Mouse (Mus musculus): ENCODE results near the gene Reg3g.
"Not testable (repeated sequence)": the region's sequence is repeated elsewhere in the genome, so short reads cannot be mapped to it uniquely, and the experiment has no call there.

Gene Reg3g

GRCm38 (mm10) chr6:78468772-78469171, at the start of gene Reg3g:
Reg3g (minus strand) TSS chr6:78468872.
- in situ Hi-C loops (cut with MboI; ENCODE audit: low sequenced_read_pairs) = no loop called here

DNA sequence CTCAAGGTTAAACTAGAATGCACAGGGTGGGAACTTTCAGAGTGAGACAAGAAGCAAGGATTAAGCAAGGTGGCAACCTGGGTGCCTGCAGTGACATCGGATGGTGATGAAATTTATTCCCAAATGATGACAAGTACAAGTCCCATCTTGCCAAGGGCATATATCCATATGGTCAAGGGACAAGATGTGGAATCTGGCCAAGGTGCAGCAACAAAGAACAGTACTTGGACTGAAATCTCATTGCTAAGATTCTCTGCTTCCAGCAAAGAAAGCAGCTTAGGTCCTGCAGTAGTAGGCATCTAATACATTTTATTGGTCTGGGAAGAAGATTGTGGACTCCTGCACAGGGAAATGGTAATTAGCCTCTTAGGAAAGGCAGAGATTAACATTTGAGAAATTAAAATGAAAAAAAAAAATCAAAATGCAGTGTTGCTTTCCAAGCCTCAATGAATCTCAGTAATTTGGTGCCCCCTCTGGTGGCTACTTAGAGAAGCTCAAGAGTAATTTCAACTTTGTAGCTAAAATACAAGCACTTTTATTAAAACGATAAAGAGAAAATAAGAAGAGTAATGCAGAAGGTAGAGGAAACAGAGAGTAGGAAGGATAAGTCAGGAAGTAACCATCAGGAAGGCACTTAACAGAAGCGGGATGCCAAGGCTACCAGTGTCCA, 47.2 kb upstream of the Reg3g start:
- in situ Hi-C loops (cut with MboI; ENCODE audit: low sequenced_read_pairs) = no loop called here

DNA sequence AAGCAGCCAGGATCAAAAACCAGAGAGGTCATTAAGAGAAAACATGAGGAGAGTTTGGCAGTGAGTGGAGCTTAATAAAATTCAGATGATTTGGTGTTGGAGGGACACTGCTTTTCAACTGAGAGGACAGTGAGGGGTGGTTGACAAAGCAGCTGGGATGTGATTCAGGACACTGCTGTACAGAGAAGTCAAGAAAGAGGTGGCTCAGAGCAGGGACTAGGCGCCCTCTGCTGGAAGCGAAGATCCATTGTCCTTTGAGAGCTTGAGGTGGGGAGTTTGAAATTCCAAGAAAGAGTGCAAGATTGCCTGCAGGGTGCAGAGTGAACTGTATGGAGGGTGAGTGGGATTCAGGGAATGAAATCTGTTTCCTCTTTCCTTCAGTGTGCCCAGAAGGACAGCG, 44.2 kb upstream of the Reg3g start:
- in situ Hi-C loops (cut with MboI; ENCODE audit: low sequenced_read_pairs) = no loop called here

DNA sequence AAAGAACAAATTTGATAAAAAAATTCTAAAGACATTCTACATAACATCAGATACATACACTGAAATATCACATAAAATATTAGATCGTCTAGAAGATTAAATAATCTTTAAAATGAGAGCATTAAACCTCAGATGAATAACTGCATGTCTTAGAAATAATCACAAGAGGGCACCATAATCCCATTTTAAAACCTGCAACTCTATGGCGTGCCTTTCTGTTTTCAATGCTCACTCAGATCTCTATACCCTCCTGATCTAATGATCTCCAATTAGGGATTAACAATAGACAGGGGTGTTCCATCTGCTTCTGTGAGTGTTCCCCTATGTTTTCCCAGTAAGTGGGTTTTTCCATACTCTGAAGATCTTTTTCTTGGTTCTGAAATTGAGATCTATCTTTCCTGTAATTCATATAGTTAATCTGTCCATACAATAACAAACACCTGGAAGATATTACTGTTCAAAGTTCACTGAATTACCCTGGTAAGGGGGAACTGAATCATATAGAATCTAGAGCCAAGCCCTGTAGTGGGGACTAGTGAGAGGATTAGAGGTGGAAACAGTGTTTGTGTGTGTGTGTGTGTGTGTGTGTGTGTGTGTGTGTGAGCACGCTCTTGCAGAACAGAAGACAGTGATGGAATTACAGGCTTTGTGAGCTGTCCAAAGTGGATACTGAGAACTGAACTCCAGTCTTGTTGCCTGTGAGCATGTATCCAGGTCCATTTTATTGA, 41.7 kb upstream of the Reg3g start:
- in situ Hi-C loops (cut with MboI; ENCODE audit: low sequenced_read_pairs) = no loop called here

DNA sequence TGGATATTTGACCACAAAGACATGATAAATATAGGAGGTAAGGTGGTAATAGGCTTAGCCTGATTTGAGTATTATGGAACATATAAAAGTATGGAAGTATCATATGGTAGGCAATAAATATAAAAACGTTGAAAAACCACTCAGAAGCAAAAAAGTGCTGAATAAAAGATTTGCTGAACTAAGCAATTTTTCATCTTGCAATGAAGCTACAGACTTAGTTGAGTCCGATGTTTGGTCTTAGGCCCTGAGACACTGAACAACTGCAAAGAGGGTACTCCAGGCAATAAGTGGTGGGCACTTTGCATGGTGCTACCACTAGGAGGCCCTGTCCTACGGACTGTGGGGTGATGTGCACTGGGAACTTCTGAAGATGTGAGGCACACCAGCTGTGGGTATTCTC, 37.1 kb upstream of the Reg3g start:
- in situ Hi-C loops (cut with MboI; ENCODE audit: low sequenced_read_pairs) = no loop called here

- in situ Hi-C loops (cut with MboI; ENCODE audit: low sequenced_read_pairs) = no loop called here
These were observed 26.0 kb upstream of the Reg3g start for GRCm38 (mm10) chr6:78494633-78495032.

DNA sequence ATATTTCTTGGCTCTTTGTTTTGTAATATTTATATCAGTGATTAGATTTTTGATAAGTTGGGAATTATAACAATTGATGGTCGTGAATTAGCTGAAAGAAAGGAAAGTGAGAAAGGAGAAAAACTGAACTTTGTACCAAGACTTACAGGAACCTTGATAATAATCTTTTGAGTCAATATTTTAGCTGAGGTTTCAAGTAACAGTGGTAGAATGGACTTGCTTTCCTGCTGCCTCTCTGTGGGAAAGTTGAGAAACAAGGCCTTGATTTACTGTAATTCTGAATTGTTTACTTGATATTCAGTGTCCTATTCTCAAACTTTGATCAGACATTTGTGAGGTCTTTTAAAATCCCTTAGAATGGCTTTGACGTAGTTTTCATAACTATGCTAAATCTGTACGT, 615 bp upstream of the Reg3g start:
- in situ Hi-C loops (cut with MboI; ENCODE audit: low sequenced_read_pairs) = no loop called here

DNA sequence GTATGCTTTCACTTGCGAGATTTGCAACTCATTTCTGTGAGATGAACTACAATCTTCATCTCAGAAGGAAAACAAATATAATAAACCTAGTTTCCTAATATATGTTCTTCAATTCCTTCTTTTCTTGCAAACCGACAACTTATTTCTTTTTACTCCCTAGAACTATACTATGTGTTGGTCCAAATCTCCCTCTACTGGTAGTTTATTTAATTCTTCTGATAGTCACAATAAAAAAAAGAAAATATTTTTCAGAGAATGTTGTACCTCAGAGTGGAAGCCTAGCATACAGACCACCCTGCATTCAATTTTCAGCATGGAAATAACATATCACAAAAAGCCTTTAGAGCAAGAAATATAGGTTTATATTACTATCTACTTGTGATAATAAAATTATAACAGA, 5.4 kb downstream of the Reg3g start:
- in situ Hi-C loops (cut with MboI; ENCODE audit: low sequenced_read_pairs) = no loop called here

- in situ Hi-C loops (cut with MboI; ENCODE audit: low sequenced_read_pairs) = no loop called here
These were observed 6.3 kb downstream of the Reg3g start for GRCm38 (mm10) chr6:78462360-78462759.

GRCm38 (mm10) chr6:78460191-78460825, 8.4 kb downstream of the Reg3g start:
- in situ Hi-C loops (cut with MboI; ENCODE audit: low sequenced_read_pairs) = no loop called here

DNA sequence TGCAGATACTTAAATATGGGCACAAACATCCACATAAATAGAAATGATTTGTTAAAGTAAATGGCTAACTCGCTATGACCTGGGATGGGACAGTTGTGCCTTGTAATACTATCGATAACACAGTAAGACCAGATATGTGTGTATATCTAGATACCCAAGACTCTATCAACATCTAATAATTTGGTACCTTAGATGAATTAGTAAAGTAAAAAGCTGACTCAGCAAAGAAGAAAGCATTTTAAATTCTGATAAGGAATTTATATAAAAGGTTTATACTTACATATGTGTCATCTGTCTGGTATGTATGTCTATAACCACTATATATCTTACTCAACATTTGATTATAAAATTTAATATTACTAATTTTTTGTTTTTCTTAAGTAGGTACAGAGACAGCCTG, 15.9 kb downstream of the Reg3g start:
- in situ Hi-C loops (cut with MboI; ENCODE audit: low sequenced_read_pairs) = no loop called here

- in situ Hi-C loops (cut with MboI; ENCODE audit: low sequenced_read_pairs) = no loop called here
These were observed 20.3 kb downstream of the Reg3g start for GRCm38 (mm10) chr6:78448409-78448808.

- in situ Hi-C loops (cut with MboI; ENCODE audit: low sequenced_read_pairs) = no loop called here
These were observed 21.5 kb downstream of the Reg3g start for GRCm38 (mm10) chr6:78447202-78447601.

DNA sequence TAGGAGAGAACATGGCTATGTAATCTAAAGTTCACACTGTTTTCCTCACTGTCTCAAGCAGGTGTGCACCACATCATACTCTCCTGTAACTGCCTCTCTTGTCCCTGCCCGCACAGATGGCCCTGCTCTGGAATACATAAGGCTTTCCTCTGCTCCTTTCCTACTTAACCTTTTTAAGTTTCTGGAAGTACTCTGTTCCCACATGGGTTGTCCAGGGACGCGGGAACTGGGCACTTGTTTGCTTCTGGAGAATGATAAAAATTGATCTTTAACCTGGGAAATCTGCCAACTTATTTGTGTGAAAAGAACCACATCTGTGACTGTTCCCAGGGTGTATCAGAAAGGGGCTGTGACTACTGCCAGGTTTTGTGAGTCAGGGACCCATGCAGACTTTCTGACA, 43.2 kb downstream of the Reg3g start:
- in situ Hi-C loops (cut with MboI; ENCODE audit: low sequenced_read_pairs) = no loop called here

- in situ Hi-C loops (cut with MboI; ENCODE audit: low sequenced_read_pairs) = not testable (repeated sequence)
These were observed 46.3 kb downstream of the Reg3g start, which contains the start of gene Reg1 for GRCm38 (mm10) chr6:78422411-78422810. Reg1 (plus strand) TSS chr6:78422711.
